Mouse (Mus musculus) ovary, postnatal 10 days (tissue): ENCODE data around the gene Fanca.
"Not testable (repeated sequence)": the region's sequence is repeated elsewhere in the genome, so short reads cannot be mapped to it uniquely, and the experiment has no call there.

ENCODE experiments used
- DNase-seq: peaks from one replicate; pipeline ENCODE4 v3.0.0; 2022; ENCODE audit warnings: low spot score

Fanca gene

DNA sequence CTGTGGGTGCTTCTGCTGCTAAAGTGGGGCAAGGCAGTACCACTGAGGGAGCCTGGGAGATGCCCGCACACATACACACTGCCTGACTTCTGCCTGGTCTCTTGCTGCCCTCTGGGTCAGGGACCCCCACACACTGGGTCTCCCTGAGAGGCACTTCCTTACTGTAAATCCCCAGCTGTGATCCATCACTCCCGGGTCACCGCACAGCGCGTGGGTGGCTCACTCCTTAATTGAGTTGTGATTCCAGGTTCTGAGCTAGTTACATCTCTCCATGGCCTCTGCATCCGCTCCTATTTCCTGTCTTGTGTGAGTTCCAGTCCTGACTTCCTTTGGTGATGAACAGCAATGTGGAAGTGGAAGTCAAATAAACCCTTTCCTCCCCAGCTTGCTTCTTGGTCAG lies 12.3 kb upstream of the Fanca start:
- DNase-seq, result no peak

DNA sequence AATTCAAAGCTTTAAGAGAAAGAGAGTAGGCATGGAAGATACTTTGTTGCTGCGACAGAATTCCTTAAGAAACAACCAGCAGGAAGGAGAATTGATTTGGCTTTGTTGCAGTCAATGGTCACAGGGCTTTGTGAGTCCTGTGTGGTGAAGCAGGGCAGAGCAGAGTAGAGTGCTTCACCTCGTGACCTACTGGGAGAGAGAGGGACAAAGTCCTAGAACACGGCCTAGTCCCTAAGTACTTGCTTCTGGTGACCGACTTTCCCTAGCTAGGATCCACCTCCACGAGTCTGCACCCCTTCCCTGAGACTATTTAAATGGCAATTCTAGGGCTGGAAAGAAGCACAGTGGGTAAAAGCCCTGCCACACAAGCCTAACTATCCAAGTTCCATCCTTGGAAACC lies 11.6 kb upstream of the Fanca start:
- DNase-seq, result no peak

DNA sequence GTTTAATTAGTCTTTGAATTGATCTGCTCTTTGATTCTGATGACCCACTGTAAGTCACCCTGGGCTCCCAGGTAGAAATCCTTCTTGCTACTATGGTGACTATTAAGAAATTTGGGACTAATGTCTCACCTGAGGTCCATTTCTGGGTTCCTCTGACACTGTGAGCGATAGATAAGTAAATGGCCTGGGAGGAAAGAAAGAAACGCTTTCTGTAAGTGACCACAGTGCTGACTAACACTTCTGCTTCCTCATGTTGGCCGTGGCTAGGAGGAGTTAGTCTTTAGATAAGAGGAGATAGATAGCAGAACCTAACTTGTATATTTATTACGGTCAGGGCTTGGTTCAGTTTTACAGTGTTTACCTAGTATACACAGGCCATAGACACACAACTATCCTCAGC lies 11.0 kb upstream of the Fanca start:
- no peak for DNase-seq

DNA sequence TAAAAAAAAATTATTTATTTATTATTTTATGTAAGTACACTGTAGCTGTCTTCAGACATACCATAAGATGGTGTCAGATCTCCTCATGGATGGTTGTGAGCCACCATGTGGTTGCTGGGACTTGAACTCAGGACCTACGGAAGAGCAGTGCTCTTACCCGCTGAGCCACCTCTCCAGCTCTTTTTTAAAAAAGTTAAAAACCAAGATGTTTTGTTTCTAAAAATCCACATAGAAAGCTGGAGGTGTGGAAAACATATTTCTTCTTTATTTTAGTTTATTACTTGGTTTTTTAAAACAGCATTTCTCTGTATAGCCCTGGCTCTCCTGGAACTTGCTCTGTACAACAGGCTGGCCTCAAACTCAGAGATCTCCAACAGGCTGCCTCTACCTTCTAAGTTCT lies 10.2 kb upstream of the Fanca start:
- DNase-seq, result no peak

DNA sequence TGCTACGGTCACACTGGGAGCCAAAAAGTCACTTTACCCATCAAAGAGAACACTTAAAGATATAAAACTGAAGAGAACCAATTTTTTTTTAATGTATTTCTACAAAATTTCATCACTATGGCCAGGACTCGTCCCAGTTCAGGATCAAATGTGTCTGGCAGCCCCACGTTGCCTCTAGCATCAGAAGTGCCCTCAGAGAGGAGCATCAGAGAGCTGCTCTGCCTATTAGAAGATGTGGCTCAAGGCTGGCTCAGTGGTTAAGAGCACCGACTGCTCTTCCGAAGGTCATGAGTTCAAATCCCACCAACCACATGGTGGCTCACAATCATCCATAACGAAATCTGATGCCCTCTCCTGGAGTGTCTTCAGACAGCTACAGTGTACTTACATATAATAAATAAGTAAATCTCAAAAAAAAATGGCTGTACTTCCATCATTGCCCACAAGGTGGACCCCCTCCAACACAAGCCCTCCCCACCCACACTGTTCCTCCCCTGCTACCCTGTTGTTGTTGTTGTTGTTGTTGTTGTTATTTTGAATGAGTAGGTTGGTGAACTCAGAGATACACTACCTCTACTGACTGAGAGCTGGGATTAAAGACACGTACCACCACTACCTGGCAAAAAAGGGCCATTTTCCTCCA lies 1.3 kb upstream of the Fanca start:
- DNase-seq, result no peak

DNA sequence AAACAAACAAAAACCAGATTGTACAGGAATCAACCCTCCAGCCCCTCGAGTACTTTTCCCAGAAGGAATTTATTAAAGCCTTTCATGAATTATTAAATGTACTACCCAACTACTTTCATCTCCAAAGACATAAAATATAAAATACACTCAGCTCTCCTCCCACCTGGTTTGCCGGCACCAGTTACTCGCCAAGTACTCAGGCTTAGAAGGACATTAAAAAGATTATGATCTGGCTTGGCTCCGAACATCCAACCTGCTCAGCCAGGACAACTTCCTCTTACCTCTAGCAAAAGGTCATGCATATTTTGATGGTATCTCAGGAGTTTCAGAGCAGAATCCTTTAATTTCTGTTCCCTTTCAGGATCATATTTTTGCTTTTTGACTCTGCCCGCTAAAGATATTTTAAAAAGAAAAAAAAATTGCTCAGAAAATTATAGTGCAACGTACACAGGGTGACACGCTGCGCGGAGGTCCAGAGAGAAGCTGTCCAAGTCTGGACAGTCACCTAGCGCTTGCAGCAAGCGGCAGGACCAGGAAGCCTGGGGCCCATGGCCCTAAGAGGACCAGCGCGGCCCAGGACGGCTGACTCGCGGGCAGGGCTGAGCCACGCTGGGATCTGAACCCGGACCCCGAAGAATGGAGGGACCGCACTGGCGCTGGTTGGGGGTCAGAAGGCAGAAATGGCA lies 452 bp downstream of the Fanca start:
- DNase-seq, result no peak

DNA sequence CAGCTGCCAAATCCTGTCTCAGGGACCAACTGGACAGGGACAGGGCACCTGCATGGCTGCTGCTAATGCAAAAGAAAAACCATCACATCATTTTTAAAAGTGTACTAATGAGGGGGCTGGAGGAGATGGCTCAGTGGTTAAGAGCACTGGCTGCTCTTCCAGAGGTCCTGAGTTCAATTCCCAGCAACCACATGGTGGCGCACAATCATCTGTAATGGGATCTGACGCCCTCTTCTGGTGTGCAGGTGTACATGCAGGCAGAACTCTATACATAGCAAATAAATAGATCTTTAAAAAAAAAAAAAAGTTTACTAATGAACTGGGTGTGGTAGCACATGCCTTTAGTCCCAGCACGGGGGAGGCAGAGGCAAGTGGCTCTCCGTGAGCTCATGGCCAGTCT lies 9.6 kb downstream of the Fanca start:
- DNase-seq, result no peak

DNA sequence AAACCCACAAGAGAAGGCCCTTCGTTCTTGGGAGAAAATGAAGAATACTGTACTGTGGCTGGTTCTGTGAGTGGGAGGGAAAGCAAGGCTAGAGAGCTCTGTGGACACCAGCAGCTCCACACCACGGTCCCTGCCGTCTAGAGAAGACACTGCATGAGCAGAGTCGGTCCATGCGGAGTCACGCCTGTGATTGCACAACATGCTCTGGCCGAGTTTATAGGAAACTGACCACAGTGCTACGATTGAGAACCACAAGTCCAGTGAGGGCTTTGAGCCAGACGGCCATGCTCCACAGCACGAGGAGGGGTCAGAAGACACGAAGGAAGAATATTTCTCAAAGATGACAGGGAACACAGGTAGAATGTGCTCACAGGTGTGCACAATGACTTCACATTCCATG lies 20.1 kb downstream of the Fanca start:
- no peak for DNase-seq

DNA sequence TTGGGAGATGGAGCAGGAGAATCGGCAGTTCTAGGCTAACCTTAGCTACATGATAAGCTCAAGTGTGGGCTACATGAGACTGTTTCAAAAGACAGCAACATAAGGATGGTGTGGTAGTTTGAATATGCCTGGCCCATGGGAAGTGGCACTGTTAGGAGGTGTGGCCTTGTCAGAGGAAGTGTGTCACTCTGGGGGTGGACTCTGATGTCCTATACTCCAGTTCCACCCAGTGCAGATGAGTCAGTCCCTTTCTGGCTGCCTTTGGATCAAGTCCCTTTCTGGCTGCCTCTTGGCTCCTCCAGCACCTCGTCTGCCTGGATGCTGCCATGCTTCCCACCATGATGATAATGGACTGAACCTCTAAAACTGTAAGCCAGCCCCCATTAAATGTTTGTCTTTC lies 25.6 kb downstream of the Fanca start:
- no peak for DNase-seq

DNA sequence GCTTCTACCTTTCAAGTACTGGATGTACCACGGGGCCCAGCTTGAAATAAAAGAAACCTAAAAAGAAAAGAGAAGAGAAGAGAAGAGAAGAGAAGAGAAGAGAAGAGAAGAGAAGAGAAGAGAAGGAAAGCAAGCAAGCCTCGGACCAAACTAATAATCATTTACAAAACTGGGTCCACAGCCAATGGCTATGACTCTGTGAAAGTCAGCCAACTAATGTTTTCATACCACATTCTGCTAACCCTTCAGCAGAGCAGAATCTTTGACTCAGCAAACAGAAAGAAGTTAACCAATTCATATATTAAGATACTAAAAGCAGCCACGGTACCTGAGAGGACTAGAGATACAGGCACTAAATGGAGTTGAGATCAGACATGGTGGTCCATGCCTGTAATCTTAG lies 26.1 kb downstream of the Fanca start:
- DNase-seq, result no peak

DNA sequence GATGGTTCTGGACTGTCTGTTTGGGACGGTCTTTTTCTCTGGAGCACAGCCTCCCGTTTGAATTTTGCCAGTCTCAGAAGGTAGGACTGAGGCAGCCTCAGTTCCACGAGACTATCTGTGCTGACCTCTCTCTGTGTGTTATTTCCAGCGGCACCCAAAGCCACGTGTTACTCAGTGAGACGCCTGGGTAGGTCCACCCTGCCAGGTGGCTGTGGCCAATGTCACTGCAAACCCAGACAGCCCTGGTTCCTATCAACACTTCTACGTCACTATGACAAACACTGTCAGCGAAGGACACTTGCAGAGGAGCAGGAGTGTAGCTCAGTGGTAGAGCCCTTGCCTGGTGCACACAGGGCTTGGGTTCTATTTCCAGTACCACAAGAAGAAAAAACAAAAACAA lies 26.7 kb downstream of the Fanca start:
- DNase-seq, result no peak

DNA sequence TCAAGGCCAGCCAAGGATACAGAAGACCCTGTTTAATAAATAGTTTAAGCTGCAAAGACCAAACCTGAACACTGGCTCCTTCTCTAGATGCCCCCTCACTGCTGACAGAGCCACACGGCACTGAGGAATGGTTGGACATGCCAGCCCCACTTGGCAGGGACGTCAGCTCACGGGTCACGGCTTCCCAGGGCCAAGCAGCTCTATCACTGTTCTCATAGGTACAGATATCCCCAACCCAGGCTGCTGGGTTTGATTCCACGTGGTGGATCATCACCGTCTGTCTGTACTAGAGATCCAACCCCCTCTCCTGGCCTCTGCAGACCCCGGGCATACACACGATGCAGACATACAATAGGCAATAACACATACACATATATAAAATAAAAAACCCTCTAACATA lies 27.7 kb downstream of the Fanca start:
- DNase-seq, result no peak

DNA sequence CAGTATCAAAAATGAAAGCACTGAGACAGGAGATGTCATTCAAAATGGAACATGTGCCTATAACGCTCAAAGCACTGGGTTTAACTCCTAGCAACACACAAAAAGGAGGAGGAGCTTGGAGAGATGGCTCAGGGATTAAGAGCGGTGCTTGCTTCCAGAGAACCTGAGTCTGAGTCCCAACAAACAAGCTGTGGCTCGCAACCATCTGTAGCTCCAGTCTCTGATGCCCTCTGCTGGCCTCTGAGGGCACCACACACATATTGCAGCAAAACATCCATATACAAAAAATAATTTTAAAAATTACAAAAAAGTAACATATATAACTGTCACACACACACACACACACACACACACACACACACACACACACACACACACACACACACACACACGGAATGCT lies 28.2 kb downstream of the Fanca start:
- DNase-seq, result no peak

DNA sequence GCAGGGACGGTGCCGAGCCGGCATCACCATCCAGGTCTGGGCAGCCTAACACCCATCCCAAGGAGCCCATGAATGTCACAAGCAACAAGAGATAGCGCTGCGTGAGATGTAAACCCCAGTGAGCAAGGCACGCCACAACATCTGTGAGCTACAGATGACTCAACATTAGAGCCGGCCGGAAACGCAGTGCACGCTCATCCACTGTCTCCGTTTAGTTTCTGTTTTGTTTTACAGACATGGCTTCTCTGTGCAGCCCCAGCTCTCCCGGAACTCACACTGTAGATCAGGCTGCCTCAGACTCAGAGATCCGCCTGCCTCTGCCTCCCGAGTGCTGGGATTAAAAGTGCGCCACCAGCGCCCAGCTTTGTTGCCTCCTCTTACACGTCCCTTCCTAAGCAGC lies 31.0 kb downstream of the Fanca start:
- DNase-seq, result no peak

DNA sequence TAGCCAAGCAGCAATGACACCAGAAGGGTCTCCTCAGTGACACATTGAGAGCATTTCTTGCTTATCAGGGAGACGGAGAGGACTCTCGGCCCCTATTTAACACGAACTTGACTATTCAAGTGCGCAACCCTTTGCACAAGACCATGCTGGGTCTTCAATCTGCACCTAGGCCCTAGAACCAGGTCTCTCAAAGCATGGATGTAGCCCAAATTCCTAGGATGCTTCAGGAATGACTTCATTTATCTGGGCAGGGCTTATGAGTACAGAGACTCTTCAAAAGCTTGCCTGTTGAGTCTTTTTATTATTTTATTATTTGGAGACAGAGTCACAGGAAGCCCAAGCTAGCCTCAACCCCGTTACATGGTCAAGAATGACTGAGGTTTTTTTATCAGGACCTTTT lies 33.9 kb downstream of the Fanca start:
- no peak for DNase-seq

DNA sequence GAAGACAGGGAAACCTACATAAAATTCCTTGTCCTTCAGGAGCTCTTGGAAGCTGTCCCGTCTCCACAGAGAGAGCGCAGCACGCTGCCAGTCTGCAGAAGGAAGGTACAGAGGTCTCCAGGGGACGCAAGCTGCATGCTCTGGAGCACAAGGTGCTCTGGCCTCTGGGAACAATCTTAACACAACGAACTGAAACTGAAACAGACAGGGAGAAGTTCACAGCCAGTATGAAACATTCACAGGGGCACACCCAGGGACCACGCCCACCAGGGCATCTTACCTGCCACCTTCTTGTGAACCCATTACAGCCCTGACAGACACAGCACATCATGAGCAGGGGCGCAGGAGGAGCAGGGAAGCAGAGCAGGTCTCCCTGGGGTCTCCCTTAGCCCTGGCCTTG lies 34.4 kb downstream of the Fanca start:
- DNase-seq, result no peak

DNA sequence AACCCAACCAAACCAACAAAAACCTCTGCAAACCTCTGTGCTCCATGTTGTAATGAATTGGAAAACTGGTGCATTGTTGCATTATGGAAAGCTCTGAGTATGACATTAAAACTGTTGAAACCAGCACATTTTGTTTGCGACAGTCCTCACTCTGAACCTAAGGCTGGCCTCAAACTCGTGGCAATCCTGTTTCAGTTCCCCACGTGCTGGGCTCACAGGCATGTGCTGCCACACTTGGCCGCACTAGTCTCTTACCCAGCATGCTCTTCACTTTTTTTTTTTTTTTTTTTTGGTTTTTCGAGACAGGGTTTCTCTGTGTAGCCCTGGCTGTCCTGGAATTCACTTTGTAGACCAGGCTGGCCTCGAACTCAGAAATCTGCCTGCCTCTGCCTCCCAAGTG lies 35.4 kb downstream of the Fanca start:
- DNase-seq, result not testable (repeated sequence)

DNA sequence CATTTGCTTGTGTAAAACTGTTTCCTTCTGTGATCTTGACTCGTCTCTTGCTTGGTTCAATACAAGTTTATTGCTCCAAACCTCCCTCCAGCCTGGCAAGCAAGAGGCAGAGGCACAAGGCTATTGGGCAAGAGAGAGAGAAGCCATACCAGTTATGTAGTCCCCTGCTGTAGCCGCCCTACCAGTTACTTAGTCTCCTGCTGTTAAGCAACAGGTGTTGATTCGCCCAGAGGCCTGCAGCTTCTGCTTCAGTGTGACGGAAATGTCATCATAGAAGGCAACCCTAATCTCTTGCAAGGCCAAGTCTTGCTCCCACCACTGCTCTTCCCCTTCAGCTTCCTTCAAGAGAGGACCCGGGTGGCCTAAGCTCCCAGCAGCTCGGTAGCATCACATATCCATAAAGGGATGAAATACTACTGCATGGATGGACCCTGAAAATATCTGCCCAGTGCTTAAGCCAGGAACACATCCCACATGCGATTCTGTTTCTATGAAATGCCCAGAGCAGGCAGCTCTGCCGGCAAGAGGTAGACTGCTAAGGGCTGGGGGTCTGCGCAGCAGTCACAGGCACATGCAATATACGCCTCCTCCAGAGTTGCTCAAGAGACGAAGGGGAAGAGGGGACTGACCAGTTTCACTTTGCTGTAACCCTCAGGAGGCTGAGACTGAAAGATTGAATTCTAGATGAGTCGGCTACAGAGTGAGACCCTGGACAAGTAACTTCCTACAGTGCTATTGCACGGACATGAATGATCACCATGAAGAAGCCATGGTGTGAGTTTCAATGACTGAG lies 37.9 kb downstream of the Fanca start:
- DNase-seq, result no peak

DNA sequence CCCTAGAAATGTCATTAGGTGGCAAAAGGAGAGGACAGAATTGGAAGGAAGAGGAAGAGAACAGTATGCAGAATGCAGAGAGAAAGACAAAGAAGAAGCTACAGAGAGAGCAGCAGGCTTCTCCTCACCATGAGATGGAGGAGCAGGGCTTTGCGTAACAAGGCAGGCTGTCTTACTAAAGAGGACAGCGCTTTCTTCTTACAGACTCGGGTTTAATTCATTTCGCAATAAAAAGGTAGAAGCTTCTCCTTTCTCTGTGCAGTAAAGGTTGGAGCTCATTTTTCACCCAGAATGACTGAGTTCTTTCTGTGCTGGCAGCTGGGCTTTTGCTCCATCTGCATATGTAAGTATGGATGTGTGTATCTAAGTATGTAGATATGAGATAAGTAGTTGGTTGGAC lies 38.5 kb downstream of the Fanca start:
- DNase-seq, result no peak

DNA sequence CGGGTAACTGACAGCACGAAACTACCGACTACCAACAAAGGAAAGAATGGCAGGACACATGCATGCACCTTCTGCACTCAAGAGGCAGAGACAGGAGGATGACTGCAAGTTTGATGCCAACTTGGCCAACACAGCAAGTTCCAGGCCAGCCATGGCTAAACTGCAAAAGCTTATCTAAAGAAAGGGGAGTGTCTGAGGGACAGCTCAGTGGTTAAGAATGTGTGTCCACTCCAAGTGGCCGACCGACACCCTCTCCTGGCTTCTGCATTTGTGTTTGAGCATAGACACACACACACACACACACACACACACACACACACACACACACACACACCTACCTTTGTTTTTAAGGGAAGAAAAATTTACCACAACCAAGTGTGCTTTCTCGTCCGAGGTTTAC lies 39.9 kb downstream of the Fanca start:
- DNase-seq, result no peak

DNA sequence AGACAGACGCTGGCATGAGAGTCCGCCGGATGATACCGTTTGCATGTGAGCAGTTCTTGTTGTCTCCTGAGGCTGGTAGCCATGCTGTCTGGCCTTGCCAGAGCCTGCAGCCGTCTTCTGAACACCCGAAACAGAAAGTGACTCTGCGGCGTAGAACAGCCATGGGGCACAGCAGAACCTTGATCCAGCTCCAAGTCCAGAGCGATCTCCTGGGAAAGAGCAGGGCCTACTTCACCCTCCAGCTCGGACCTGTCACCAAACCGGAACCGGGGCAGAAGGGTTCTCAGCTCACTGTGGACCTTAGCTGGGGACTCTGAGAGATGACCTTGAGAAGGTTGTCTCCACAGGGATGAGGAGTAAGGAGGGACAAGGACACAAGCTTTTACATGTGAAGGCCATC lies 43.3 kb downstream of the Fanca start:
- DNase-seq, result no peak

DNA sequence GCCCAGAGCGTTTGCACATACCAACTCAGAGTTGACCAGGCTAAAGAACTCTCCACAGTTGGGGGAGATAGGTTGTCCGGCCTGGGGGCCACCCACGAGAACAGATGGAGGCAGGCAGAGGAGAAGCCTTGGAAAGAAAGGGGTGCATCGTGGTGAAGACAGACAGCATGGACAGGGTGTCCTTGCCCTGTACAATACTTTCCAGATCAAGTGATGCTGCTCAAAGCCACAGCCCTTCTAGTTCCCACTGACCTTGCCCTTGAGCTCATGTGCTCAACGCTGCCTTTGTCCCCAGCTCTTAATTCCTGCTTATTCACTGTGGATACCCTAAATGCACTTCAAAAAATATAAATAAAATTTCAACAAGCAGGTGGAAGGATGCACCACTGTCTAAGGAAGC lies 43.9 kb downstream of the Fanca start:
- DNase-seq, result no peak

DNA sequence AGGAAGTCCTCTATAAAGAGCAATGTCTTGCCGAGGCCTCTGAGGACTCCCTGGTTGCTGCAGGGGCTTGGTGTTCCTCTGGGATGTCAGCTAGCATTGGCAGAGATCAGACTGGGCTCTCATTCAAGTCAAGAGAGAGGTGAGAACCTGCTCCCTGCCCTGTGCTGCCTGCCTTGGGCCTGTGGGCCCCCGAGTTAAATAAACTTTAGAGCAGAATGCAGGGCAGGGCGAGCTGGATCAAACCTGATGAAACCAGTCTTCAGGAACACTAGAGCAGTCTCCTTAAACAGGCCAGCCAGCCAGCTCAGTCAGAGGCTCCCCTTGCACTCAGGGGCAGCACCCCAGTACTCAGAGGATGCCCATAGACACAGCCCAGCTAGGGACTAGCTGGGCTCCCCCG lies 46.5 kb downstream of the Fanca start:
- no peak for DNase-seq

DNA sequence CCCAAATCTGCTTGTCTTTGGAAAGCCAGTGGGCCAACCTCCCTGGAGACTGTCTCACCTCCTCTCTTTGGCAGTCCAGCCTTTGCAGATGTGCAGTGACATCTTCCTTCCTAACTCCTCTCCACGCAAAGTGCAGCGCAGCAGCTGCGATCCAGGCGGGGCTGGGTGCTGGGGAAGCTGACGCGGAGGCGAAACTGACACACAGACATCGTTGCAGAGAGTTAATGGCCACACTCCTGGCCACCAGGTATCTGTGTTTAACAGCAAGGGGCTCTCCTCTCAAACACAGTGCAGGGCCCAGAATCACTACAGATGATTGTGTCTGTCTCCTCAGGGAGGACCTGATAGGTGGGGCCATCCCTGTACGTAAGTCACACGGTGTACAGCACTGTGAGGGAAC lies 47.2 kb downstream of the Fanca start:
- DNase-seq, result no peak
